Mouse (Mus musculus): ENCODE results near the gene Olfr134. TPM values are rescaled to one million over a fixed set of nuclear protein-coding genes. Genes with fewer than 3 reads are reported as not detected.

Gene Olfr134
- polyA plus RNA-seq (2014; fragmentation: Illumina TruSeq; extraction: RNeasy Lipid Tissue Mini Kit (QIAGEN cat#74804); ENCODE audit: low read depth, low replicate concordance) = not detected

DNA sequence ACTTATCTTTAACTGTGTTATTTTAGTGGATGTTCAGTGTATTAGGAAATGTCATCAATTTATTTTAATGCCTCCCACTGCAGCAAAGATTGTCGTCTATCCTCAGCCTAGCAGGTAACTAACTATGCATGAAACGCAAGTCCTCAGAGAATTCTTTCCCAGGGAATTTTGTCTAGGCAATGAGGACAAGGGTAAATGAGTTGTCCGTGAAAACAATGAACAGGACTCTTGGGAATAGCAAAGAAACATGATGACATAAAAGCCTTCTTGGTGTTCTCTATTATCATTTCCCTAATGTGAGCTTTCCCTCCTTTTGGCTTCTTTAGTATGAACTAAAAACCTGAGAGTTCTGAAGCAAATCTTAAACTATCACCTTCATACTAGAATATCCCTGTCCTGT is at the start of gene Olfr134:
TSS of gene Olfr134 (plus strand) at position 301 of the 400 bp plus-strand sequence.

DNA sequence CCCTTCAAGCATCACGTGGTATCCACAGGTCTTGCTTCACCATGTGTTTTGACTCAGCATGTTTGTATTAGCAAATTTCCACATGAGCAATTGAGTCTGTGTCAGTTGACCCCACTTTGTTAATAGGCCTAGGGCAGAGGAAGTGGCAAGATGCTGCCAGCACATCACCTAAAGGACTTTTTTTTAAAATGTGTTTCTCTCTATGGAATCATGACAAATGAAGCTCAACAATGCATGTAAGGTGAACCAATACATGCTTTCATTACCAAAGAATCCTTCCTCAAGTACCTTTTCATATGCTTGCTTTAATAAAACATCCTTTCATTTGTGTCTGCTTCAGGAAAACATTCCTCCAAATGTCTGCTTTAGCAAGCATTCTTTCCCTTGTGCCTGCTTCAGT is 36.8 kb upstream of the Olfr134 start, which contains the start of gene Olfr132:
TSS of gene Olfr132 (minus strand) at position 101 of the 400 bp plus-strand sequence.

DNA sequence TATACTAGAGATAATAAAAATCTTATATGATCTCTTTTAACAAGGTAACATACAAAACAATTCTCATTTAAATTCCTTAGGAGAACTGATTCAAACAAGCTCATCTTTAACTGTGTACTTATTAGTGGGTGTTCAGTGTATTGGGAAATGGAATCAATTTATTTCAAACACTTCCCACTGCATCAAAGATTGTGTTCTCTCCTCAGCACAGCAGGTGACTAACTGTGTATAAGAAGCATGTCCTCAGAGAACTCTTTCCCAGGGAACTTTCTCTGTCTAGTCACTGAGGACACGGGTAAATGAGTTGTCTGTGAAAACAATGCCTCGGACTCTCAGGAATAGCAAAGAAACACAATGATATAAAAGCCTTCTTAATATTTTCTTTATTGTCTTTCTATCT is 26.2 kb upstream of the Olfr134 start, which contains the start of gene Olfr133:
TSS of gene Olfr133 (plus strand) at position 301 of the 400 bp plus-strand sequence.

DNA sequence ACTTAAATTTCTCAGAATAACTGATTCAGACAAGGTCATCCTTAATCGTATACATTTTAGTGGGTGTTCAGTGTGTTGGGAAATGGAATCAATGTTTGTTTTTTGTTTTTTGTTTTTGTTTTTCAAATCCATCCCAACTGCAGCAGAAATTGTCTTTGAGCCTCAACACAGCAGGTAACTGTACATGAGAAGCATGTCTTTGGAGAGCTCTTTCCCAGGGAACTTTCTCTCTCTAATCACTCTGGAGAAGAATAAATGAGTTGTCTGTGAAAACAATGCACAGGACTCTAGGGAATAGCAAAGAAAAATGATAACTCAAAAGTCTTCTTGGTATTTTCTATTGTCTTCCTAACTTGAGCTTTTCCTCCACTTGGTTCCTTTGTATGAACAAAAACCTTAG is 32.8 kb downstream of the Olfr134 start, which contains the start of gene Olfr135:
TSS of gene Olfr135 (plus strand) at position 301 of the 400 bp plus-strand sequence.

Other genes with a start within 250 kb of the Olfr134 start
- gene Olfr761, start 218.3 kb upstream of the Olfr134 start, polyA plus RNA-seq (2014; fragmentation: Illumina TruSeq; extraction: RNeasy Lipid Tissue Mini Kit (QIAGEN cat#74804); ENCODE audit: low read depth, low replicate concordance) = 1.4 TPM
- not detected for gene Olfr129, start 111.3 kb upstream of the Olfr134 start, polyA plus RNA-seq (2014; fragmentation: Illumina TruSeq; extraction: RNeasy Lipid Tissue Mini Kit (QIAGEN cat#74804); ENCODE audit: low read depth, low replicate concordance)
- not detected for gene Olfr130, start 107.5 kb upstream of the Olfr134 start, polyA plus RNA-seq (2014; fragmentation: Illumina TruSeq; extraction: RNeasy Lipid Tissue Mini Kit (QIAGEN cat#74804); ENCODE audit: low read depth, low replicate concordance)
- not detected for gene Olfr131, start 82.7 kb upstream of the Olfr134 start, polyA plus RNA-seq (2014; fragmentation: Illumina TruSeq; extraction: RNeasy Lipid Tissue Mini Kit (QIAGEN cat#74804); ENCODE audit: low read depth, low replicate concordance)
- not detected for gene Olfr132, start 36.9 kb upstream of the Olfr134 start, polyA plus RNA-seq (2014; fragmentation: Illumina TruSeq; extraction: RNeasy Lipid Tissue Mini Kit (QIAGEN cat#74804); ENCODE audit: low read depth, low replicate concordance)
- not detected for gene Olfr133, start 26.1 kb upstream of the Olfr134 start, polyA plus RNA-seq (2014; fragmentation: Illumina TruSeq; extraction: RNeasy Lipid Tissue Mini Kit (QIAGEN cat#74804); ENCODE audit: low read depth, low replicate concordance)
- not detected for gene Olfr135, start 32.9 kb downstream of the Olfr134 start, polyA plus RNA-seq (2014; fragmentation: Illumina TruSeq; extraction: RNeasy Lipid Tissue Mini Kit (QIAGEN cat#74804); ENCODE audit: low read depth, low replicate concordance)
- gene Olfr138, start 89.6 kb downstream of the Olfr134 start, polyA plus RNA-seq (2014; fragmentation: Illumina TruSeq; extraction: RNeasy Lipid Tissue Mini Kit (QIAGEN cat#74804); ENCODE audit: low read depth, low replicate concordance) = not detected
- gene Olfr137, start 136.2 kb downstream of the Olfr134 start, polyA plus RNA-seq (2014; fragmentation: Illumina TruSeq; extraction: RNeasy Lipid Tissue Mini Kit (QIAGEN cat#74804); ENCODE audit: low read depth, low replicate concordance) = not detected
- gene Olfr136, start 158.4 kb downstream of the Olfr134 start, polyA plus RNA-seq (2014; fragmentation: Illumina TruSeq; extraction: RNeasy Lipid Tissue Mini Kit (QIAGEN cat#74804); ENCODE audit: low read depth, low replicate concordance) = not detected
- not detected for gene Esp36, start 248.8 kb downstream of the Olfr134 start, polyA plus RNA-seq (2014; fragmentation: Illumina TruSeq; extraction: RNeasy Lipid Tissue Mini Kit (QIAGEN cat#74804); ENCODE audit: low read depth, low replicate concordance)

Measured in testis, adult 10 weeks (tissue).